Mouse (Mus musculus): Measurements from ENCODE around the gene Hdac11.
"Not testable (repeated sequence)": the region's sequence is repeated elsewhere in the genome, so short reads cannot be mapped to it uniquely, and the experiment has no call there.

Gene Hdac11

GRCm38 (mm10) chr6:91201881-91202341, 45.4 kb downstream of the Hdac11 start:
- no peak for DNase-seq (ENCODE audit: extremely low read depth, low read depth)

GRCm38 (mm10) chr6:91202571-91202970, 46.1 kb downstream of the Hdac11 start:
- DNase-seq (ENCODE audit: extremely low read depth, low read depth): no peak

- no peak for DNase-seq (ENCODE audit: extremely low read depth, low read depth)
Measured at GRCm38 (mm10) chr6:91205346-91205745, 48.9 kb downstream of the Hdac11 start.

- DNase-seq (ENCODE audit: extremely low read depth, low read depth): no peak
Measured at GRCm38 (mm10) chr6:91205791-91206190, 49.3 kb downstream of the Hdac11 start.

- DNase-seq (ENCODE audit: extremely low read depth, low read depth): no peak
Measured at GRCm38 (mm10) chr6:91207491-91207890, 51.0 kb downstream of the Hdac11 start.

- DNase-seq (ENCODE audit: extremely low read depth, low read depth): no peak
Measured at GRCm38 (mm10) chr6:91209780-91210179, 53.3 kb downstream of the Hdac11 start.

GRCm38 (mm10) chr6:91210852-91211251, 54.4 kb downstream of the Hdac11 start:
- no peak for DNase-seq (ENCODE audit: extremely low read depth, low read depth)

- not testable (repeated sequence) for DNase-seq (ENCODE audit: extremely low read depth, low read depth)
Measured at GRCm38 (mm10) chr6:91212155-91212554, 55.7 kb downstream of the Hdac11 start, which contains the start of gene Fbln2. Gene Fbln2 (plus strand): TSS chr6:91212455.

- DNase-seq (ENCODE audit: extremely low read depth, low read depth): no peak
Measured at GRCm38 (mm10) chr6:91212571-91212970, 56.1 kb downstream of the Hdac11 start.

- DNase-seq (ENCODE audit: extremely low read depth, low read depth): no peak
Measured at GRCm38 (mm10) chr6:91213287-91214218, 57.1 kb downstream of the Hdac11 start.

- DNase-seq (ENCODE audit: extremely low read depth, low read depth): no peak
Measured at GRCm38 (mm10) chr6:91215454-91215853, 59.0 kb downstream of the Hdac11 start.

GRCm38 (mm10) chr6:91218445-91218844, 62.0 kb downstream of the Hdac11 start:
- DNase-seq (ENCODE audit: extremely low read depth, low read depth): no peak

GRCm38 (mm10) chr6:91218871-91219270, 62.4 kb downstream of the Hdac11 start:
- no peak for DNase-seq (ENCODE audit: extremely low read depth, low read depth)

- DNase-seq (ENCODE audit: extremely low read depth, low read depth): no peak
Measured at GRCm38 (mm10) chr6:91220062-91220461, 63.6 kb downstream of the Hdac11 start.

GRCm38 (mm10) chr6:91221094-91221493, 64.6 kb downstream of the Hdac11 start:
- no peak for DNase-seq (ENCODE audit: extremely low read depth, low read depth)

GRCm38 (mm10) chr6:91222694-91223346, 66.4 kb downstream of the Hdac11 start:
- no peak for DNase-seq (ENCODE audit: extremely low read depth, low read depth)
